Mouse (Mus musculus) MEL (cell line): ENCODE results near the gene Dusp14.

Experiments used
- CHD2 ChIP-seq: IDR thresholded peaks from 2 replicates; pipeline ENCODE4 v1.6.1; 2011; ENCODE audit warnings: low read length, improper control_type of control experiment
- CTCF ChIP-seq, 3 experiments: IDR thresholded peaks in 2 of 3; conservative IDR thresholded peaks in 1 of 3; 2 replicates each; pipeline ENCODE4 v1.5.1; 2011 to 2012; ENCODE audit warnings: low read length in 3 of 3, low read depth in 2 of 3, mild to moderate bottlenecking in 2 of 3, improper control_type of control experiment in 1 of 3, inconsistent platforms in 1 of 3, mixed read lengths in 1 of 3, moderate library complexity in 1 of 3; ENCODE audit not compliant: control insufficient read depth in 1 of 3, insufficient read depth in 1 of 3, poor library complexity in 1 of 3, severe bottlenecking in 1 of 3
- EP300 ChIP-seq, 2 experiments: IDR thresholded peaks; 2 replicates each; pipeline ENCODE4 v1.6.1; 2011; ENCODE audit warnings: improper control_type of control experiment in 2 of 2, low read length in 2 of 2, low read depth in 1 of 2, mild to moderate bottlenecking in 1 of 2
- ETS1 ChIP-seq: IDR thresholded peaks from 2 replicates; pipeline ENCODE4 v1.6.1; 2012; ENCODE audit warnings: low read depth, mild to moderate bottlenecking, inconsistent platforms, low read length, improper control_type of control experiment, moderate library complexity
- GABPA ChIP-seq: IDR thresholded peaks from 2 replicates; pipeline ENCODE4 v1.6.1; 2012; ENCODE audit warnings: low read depth, mild to moderate bottlenecking, inconsistent platforms, low read length, improper control_type of control experiment, moderate library complexity
- GATA1 ChIP-seq: IDR thresholded peaks from 2 replicates; pipeline ENCODE4 v1.6.1; 2011; ENCODE audit warnings: low read depth, low read length, improper control_type of control experiment
- POLR2A ChIP-seq, 2 experiments: IDR thresholded peaks; 2 replicates each; pipeline ENCODE4 v1.6.1; 2011 to 2012; ENCODE audit warnings: low read length in 2 of 2, mild to moderate bottlenecking in 2 of 2, control low read depth in 1 of 2, improper control_type of control experiment in 1 of 2, low read depth in 1 of 2, moderate library complexity in 1 of 2; ENCODE audit not compliant: control insufficient read depth in 1 of 2, insufficient read depth in 1 of 2, poor library complexity in 1 of 2
- RAD21 ChIP-seq: IDR thresholded peaks from 2 replicates; pipeline ENCODE4 v1.6.1; 2011; ENCODE audit warnings: mild to moderate bottlenecking, low read depth, low read length, improper control_type of control experiment
- SMC3 ChIP-seq: IDR thresholded peaks from 2 replicates; pipeline ENCODE4 v1.6.1; 2011; ENCODE audit warnings: low read depth, low read length, improper control_type of control experiment
- ZC3H11A ChIP-seq: IDR thresholded peaks from 2 replicates; pipeline ENCODE4 v1.6.1; 2012; ENCODE audit warnings: low read depth, mild to moderate bottlenecking, inconsistent platforms, low read length, improper control_type of control experiment

DNA sequence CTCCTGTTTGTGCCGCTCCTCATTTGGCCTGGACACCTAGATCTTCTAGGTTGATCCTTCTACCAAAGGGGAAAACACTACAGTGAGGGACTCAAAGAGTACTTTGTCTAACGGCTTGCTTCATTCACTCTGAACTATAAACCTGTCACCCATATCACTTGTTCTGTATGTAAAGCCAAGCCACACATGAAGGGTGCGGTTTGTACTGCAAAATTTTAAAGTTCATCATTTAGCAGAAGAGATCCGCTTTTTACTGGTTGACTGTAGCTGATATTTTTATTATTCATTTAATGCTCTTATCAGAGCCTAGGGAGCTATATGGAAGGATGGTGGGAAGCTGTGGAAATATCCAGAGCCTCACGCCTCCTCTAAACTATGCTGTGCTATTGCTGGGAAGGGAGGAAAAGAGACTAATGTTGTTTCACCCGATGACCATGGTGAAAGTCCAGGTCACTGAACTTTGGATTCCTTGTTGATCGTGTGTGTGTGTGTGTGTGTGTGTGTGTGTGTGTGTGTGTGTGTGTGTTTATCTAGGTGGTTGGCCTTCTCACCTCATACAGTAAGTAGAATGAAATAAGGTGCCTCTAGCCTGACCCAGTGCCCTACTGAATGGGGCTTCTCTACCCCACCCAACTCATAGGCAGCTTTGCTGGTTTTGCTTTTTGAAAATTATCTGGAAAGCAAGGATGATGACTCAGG is 52.1 kb downstream of the Dusp14 start:
- no peak for TF ChIP-seq CTCF (IDR thresholded peaks at IDR 0.05 in 2 of 3, conservative IDR thresholded peaks at IDR 0.05 in 1 of 3; ENCODE audit: control insufficient read depth in 1 of 3, insufficient read depth in 1 of 3, low read depth in 2 of 3, low read length in 3 of 3, poor library complexity in 1 of 3, severe bottlenecking in 1 of 3)
- no peak for TF ChIP-seq EP300 (IDR thresholded peaks at IDR 0.05; ENCODE audit: low read depth in 1 of 2, low read length in 2 of 2)
- no peak for TF ChIP-seq CHD2
- no peak for TF ChIP-seq ZC3H11A
- TF ChIP-seq POLR2A (IDR thresholded peaks at IDR 0.05; ENCODE audit: control insufficient read depth in 1 of 2, insufficient read depth in 1 of 2, low read depth in 1 of 2, low read length in 2 of 2, poor library complexity in 1 of 2) = no peak
- TF ChIP-seq GATA1 = no peak
- TF ChIP-seq RAD21 = no peak
- no peak for TF ChIP-seq GABPA
- no peak for TF ChIP-seq SMC3
- no peak for TF ChIP-seq ETS1
